Mouse (Mus musculus) B cell, adult 2 months (primary cell): ENCODE measurements around the gene Gm29554.
"Not testable (repeated sequence)": the region's sequence is repeated elsewhere in the genome, so short reads cannot be mapped to it uniquely, and the experiment has no call there.

Source experiments
- DNase-seq, 2 experiments: peaks; one replicate each; pipeline ENCODE4 v3.0.0; 2022

The Gm29554 gene

DNA sequence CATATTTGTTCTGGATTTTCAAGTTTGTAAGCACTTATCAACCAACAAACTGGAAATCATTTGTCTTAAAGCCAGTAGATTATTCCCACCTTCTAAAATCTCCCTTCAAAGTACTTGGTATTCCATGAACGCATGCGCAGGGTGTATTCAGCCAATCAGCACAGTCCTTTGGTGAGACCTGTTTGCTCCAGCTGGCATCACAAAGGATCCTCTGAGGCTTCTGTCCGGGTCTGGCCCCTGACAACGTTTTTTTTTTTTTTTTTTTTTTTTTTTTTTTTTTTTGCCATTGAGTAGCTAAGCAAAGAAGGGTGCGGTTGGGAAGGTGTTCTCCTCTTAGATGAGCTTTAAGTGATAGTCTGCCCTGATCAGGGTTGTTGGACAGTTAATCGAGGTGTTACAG, at the start of gene Gm29554:
Gm29554 (plus strand) TSS at position 301 of the 400 bp plus-strand sequence.
- DNase-seq: not testable (repeated sequence)
